Mouse (Mus musculus): ENCODE results near the gene Gm20388. TPM values are rescaled to one million over a fixed set of nuclear protein-coding genes. Genes with fewer than 3 reads are reported as not detected.

The Gm20388 gene
- polyA plus RNA-seq, 1 experiment from 2014 or later, result 7.4 TPM

DNA sequence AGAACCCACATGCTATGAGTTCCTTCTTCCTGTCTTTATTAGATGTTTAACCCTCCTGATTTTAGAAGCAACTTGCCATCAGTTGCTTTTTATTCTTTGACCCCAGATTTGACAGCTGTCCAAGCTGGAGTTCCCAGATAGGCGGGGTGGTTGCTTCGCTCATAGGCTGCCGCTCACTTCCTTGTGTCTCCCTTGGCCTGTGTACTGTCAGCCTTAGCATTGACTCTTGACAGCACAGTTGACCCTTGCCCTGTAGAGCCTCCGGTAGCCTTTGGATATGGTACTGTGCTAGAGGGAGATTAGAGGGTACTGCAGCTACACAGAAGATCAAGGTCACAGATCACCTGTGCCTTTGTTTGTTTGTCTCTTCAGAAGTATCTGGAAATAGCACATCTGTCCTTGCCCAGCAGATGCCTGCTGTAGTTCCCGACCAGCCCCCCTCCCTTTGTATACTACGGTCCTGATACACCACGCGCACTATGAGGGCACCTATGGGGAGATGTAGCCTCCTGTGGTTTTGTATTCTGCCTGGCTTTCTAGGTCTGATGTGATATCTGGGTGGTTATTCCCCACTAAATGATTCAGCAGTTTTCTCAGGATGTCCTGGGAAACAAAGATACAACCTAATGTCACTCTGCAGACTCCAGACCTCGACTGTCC lies 2494.6 kb downstream of the Gm20388 start:
- 87% methylated on average over 9 of the region's 9 CpGs for WGBS
- H3K9ac ChIP-seq, result no peak overlapping the region
- no peaks in the 10 kb centered on the region for H3K4me1 ChIP-seq
- H3K9me3 ChIP-seq (replicated peaks), result no peaks in the 10 kb centered on the region
- H3K36me3 ChIP-seq, result peaks cover 100% of the 10 kb centered on the region
- H3K4me2 ChIP-seq, result no peak overlapping the region
- no peak overlapping the region for H3K4me3 ChIP-seq (replicated peaks)
- no peak overlapping the region for H3K27ac ChIP-seq
- H3K27me3 ChIP-seq, result no peaks in the 10 kb centered on the region
- no peak for ATAC-seq (replicated peaks; ENCODE audit: low FRiP score)

DNA sequence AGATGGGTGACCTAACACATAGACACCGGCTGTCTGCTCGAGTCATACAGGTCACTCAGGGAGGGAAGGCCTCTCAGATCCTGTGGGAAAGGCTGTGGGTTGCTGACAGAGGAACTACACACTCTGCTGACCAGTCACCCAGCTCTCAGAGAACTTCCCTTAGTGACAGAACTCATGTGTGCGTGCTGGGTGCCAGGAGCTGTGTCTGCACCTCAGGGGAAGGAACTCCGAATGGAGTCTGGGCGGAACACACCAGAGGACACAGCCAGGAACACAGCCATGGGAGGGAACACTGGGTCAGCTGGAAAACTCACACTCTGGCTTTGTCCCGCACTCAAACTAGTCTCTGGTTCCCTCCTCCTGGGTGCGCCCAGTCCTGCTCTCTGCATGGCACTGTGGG lies 2497.0 kb downstream of the Gm20388 start:
- no peak overlapping the region for H3K4me3 ChIP-seq (replicated peaks)
- H3K27ac ChIP-seq, result no peak overlapping the region
- no peaks in the 10 kb centered on the region for H3K9me3 ChIP-seq (replicated peaks)
- no peak for ATAC-seq (replicated peaks; ENCODE audit: low FRiP score)
- H3K36me3 ChIP-seq, result peaks cover 100% of the 10 kb centered on the region
- H3K4me1 ChIP-seq, result no peaks in the 10 kb centered on the region
- 88% methylated on average over 7 of the region's 7 CpGs for whole genome bisulfite sequencing
- H3K27me3 ChIP-seq, result no peaks in the 10 kb centered on the region
- H3K9ac ChIP-seq, result no peak overlapping the region
- H3K4me2 ChIP-seq, result no peak overlapping the region

DNA sequence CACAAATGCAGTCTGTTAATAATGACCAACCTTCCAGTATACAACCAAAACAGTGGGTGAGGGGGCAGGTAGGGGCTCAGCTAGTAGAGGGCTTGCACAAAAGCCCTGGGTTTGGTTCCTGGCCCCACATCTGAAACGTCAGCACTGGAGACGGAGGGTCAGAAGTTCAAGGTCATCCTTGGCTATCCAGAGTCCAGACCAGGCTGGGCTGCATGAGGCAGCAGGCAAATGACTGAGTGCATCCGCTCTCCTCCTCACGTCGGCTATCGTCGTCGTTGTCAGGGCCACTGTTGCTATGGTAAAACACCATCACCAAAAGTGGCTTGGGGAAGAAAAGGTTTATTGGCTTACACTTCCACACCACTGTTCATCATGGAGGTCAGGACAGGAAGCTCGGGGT lies 2503.7 kb downstream of the Gm20388 start:
- Histone ChIP-seq H3K27ac (no peak overlapping the region), H3K4me2 (no peak overlapping the region), H3K9ac (no peak overlapping the region), H3K36me3 (peaks cover 98% of the 10 kb centered on the region), H3K4me1 (no peaks in the 10 kb centered on the region), H3K27me3 (no peaks in the 10 kb centered on the region), H3K4me3 (replicated peaks) (no peak overlapping the region), H3K9me3 (replicated peaks) (no peaks in the 10 kb centered on the region)
- ATAC-seq (replicated peaks; ENCODE audit: low FRiP score), result no peak
- WGBS, result 85% methylated on average over 9 of the region's 9 CpGs

DNA sequence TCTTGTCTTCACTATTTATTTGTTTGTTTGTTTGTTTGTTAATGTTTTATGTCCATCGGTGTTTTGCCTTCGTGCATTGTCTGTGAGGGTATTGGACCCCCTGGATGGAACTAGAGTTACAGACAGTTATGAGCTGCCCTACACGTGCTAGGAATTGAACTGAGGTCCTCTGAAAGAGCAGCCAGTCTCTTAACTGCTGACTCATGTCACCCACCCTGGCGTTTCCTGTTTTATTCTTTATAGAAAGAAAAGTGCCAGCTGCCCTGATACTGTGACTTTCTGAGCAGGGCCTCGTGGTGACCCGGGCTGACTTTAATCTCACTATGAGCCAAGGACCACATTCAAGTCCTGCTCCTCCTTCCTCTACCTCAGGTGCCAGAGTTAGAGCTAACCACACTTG lies 2504.9 kb downstream of the Gm20388 start:
- ATAC-seq (replicated peaks; ENCODE audit: low FRiP score), result no peak
- 90% methylated on average over 6 of the region's 6 CpGs for WGBS

DNA sequence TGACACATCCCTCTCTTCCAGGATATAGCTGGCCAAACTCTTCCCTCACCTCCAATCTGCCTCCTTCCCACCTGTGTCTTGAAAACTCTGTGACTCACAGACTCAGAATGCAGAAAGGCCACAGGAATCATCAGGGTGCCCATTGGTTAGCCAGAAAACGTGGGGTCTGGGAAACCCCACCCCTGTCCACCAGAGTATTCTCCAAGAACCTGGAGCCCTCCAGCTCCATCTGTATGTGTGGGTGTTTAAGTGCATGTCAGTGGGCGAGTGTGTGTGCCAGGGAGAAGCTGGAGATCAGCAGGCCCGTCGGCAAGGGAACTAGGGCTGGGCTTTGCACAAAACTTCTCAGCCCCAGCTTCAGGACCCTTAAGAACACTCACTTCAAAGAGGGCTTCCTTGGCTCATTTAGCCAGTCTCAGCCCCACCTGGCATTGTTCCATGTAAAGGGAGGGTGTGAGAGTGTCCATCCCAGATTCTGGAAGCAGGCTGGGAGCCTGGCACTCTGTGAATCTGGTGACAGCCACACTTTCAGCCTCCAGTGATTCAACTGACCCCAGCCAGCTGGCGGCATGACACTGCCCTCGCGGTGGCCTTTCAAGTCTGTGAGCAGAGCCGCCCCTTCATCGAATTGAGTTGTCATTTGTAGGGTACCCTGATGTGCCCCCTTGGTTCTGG lies 2509.4 kb downstream of the Gm20388 start:
- 65% methylated on average over 9 of the region's 9 CpGs for WGBS
- Histone ChIP-seq H3K9me3 (replicated peaks) (no peaks in the 10 kb centered on the region), H3K4me2 (no peak overlapping the region), H3K9ac (no peak overlapping the region), H3K27me3 (no peaks in the 10 kb centered on the region), H3K36me3 (peaks cover 41% of the 10 kb centered on the region), H3K4me3 (replicated peaks) (no peak overlapping the region), H3K4me1 (peaks cover 18% of the 10 kb centered on the region), H3K27ac (no peak overlapping the region)
- ATAC-seq (replicated peaks; ENCODE audit: low FRiP score), result no peak

More for the DNA sequence above, 2504.9 kb downstream of the Gm20388 start:
- H3K27me3 ChIP-seq, result no peaks in the 10 kb centered on the region
- H3K4me3 ChIP-seq (replicated peaks), result no peak overlapping the region
- H3K27ac ChIP-seq, result no peak overlapping the region
- H3K36me3 ChIP-seq, result peaks cover 85% of the 10 kb centered on the region
- no peak overlapping the region for H3K9ac ChIP-seq
- H3K9me3 ChIP-seq (replicated peaks), result no peaks in the 10 kb centered on the region
- H3K4me1 ChIP-seq, result no peaks in the 10 kb centered on the region
- H3K4me2 ChIP-seq, result no peak overlapping the region

DNA sequence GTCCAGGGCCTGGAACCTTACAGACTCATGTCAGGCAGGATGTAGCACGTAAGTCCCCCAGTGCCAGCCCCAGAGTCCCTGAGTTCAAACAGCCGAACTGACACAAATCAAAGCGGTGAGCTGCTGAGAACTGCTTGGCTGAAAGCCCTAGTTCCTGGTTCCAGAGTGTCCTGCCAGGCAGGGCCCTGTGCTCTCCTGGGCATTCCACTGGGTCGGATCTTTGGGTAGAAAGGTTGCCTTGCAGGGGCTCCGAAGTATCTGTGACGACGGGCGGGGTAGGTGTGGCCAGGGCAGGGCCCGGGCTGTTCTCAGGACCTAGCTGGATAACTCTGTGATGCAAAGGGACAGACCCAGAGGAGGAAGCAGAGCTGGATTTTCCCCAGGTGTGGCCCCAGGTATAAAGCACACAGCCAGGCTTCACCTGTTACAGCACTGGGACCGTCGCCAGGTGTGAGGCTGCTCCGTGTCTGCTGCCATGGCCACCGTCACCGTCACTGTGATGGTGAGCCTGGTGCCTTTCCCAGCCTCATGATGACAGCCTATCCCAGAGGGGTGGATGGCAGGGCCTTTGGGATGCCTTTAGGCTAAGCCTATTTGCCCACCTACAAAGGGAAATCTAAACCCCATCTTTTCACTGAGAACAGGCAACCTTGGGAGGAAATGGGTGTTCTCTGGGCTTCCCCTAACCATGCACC lies 2510.9 kb downstream of the Gm20388 start, which contains the start of gene Il17c:
Il17c (plus strand) TSS at position 645 of the 695 bp plus-strand sequence.
- no peak for ATAC-seq (replicated peaks; ENCODE audit: low FRiP score)
- WGBS, result 82% methylated on average over 14 of the region's 14 CpGs

DNA sequence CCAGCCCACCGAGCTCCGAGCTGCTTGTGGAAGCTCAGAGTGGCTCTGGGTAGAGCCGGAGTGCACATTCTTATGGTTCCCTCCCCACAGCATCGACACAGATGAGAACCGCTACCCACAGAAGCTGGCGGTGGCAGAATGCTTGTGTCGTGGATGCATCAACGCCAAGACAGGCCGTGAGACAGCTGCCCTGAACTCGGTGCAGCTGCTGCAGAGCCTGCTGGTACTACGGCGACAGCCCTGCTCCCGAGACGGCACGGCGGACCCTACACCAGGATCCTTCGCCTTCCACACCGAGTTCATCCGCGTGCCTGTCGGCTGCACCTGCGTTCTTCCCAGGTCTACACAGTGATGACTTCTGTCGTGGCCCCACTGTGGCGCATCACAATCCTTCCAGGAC lies 2512.6 kb downstream of the Gm20388 start:
- Histone ChIP-seq H3K4me2 (no peak overlapping the region), H3K36me3 (peaks cover 22% of the 10 kb centered on the region), H3K27me3 (no peaks in the 10 kb centered on the region), H3K4me3 (replicated peaks) (no peak overlapping the region), H3K4me1 (peaks cover 18% of the 10 kb centered on the region), H3K27ac (0 out of 2 replicates have a peak overlapping the region, but pooled peaks have one; percentile 23), H3K9me3 (replicated peaks) (no peaks in the 10 kb centered on the region), H3K9ac (no peak overlapping the region)
- ATAC-seq (replicated peaks; ENCODE audit: low FRiP score), result no peak
- 87% methylated on average over 24 of the region's 24 CpGs for WGBS

More for the DNA sequence above, 2510.9 kb downstream of the Gm20388 start, which contains the start of gene Il17c:
- peaks cover 38% of the 10 kb centered on the region for H3K36me3 ChIP-seq
- no peak within 1 kb of the TSS for H3K9ac ChIP-seq
- H3K9me3 ChIP-seq (replicated peaks), result no peaks in the 10 kb centered on the region
- H3K27ac ChIP-seq, result no peak within 1 kb of the TSS
- peaks cover 18% of the 10 kb centered on the region for H3K4me1 ChIP-seq
- H3K4me2 ChIP-seq, result no peak within 1 kb of the TSS
- no peak within 1 kb of the TSS for H3K4me3 ChIP-seq (replicated peaks)
- H3K27me3 ChIP-seq, result no peaks in the 10 kb centered on the region

DNA sequence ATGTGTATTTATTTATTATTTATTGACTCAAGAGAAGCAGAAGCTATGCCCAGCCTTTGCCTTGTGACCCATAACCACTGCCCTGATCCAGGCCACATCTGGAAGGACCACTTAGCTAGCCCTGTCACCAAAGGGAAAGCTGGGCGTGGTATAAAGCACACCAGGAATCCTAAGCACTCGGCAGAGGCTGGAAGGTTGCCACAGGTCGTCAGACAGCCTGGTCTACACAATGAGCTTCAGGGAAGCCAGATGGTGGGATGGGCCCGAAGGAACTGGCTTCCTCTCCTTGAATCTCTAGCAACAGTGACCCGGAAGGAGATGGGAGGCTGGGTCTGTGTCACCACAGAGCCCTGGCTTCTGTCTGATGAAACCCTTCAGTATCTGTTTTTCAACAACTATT lies 2513.0 kb downstream of the Gm20388 start:
- H3K27me3 ChIP-seq, result no peaks in the 10 kb centered on the region
- no peaks in the 10 kb centered on the region for H3K9me3 ChIP-seq (replicated peaks)
- no peak for ATAC-seq (replicated peaks; ENCODE audit: low FRiP score)
- H3K4me3 ChIP-seq (replicated peaks), result no peak overlapping the region
- H3K4me1 ChIP-seq, result peaks cover 18% of the 10 kb centered on the region
- no peak overlapping the region for H3K9ac ChIP-seq
- H3K27ac ChIP-seq, result 0 out of 2 replicates have a peak overlapping the region, but pooled peaks have one; percentile 23
- peaks cover 18% of the 10 kb centered on the region for H3K36me3 ChIP-seq
- WGBS, result 35% methylated on average over 5 of the region's 5 CpGs
- H3K4me2 ChIP-seq, result no peak overlapping the region

DNA sequence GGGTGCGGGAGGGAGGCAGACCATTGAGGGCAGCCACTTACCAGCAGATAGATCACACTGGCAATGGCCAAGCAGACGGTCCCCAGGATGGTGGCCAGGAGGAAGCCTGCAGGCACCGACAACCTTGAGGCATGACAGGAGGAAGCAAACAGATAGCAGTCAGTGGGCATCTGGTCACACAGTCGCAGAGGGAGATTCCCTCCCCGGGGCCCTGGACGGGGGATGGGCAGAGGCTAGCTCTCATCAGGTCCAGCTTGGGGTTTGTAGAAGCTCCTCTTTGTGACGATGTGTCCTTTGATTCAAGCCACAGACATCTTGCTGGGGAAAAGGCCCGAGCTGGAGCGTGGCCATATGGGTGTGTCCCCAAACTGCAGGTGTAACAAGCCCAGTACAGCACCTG lies 2515.5 kb downstream of the Gm20388 start:
- Histone ChIP-seq H3K27me3 (no peaks in the 10 kb centered on the region), H3K9me3 (replicated peaks) (no peaks in the 10 kb centered on the region), H3K9ac (no peak overlapping the region), H3K4me1 (peaks cover 35% of the 10 kb centered on the region), H3K36me3 (peaks cover 12% of the 10 kb centered on the region), H3K4me3 (replicated peaks) (no peak overlapping the region), H3K27ac (no peak overlapping the region), H3K4me2 (no peak overlapping the region)
- no peak for ATAC-seq (replicated peaks; ENCODE audit: low FRiP score)
- 84% methylated on average over 9 of the region's 9 CpGs for WGBS

DNA sequence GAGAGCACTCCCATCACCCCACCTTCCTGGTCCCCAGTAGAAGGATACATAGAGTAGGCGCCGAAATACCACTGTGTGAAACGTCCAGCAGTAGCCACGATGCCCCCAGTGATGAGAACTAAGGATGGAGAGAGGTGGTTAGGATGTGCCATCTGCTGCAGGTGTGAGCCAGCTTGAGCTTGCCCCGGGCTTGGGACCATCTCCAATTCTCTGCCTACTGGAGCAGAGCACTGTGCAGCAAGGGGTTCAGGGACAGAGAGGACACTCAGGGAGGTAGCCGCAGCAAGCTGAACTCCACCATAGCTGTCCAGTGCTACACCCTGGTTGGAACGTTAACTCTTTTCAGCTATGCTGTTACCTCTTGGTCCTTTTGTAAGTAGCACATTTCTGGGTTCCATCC lies 2517.0 kb downstream of the Gm20388 start:
- Histone ChIP-seq H3K9ac (no peak overlapping the region), H3K4me1 (peaks cover 49% of the 10 kb centered on the region), H3K27ac (no peak overlapping the region), H3K27me3 (no peaks in the 10 kb centered on the region), H3K36me3 (peaks cover 12% of the 10 kb centered on the region), H3K4me2 (no peak overlapping the region), H3K4me3 (replicated peaks) (no peak overlapping the region), H3K9me3 (replicated peaks) (no peaks in the 10 kb centered on the region)
- no peak for ATAC-seq (replicated peaks; ENCODE audit: low FRiP score)
- 92% methylated on average over 7 of the region's 7 CpGs for WGBS

DNA sequence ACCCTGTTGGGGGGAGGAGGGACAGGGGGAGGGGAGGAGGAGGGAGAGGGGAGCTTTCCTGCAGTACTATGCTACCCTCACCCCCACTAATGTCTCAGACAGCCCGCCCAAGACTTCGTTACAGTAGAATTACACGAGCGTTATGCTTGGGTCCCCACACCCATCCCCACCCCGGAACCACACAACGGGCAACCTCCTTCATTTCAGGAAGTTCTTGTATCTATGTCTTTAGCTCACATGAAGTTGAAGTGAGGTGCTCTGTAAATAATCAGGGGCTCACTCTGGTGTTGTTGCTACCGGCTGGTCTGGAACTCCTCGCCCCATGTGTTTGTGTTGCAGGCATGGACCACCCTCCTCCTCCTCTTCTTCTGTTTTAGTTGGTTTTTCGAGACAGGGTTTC lies 2517.5 kb downstream of the Gm20388 start:
- Histone ChIP-seq H3K36me3 (peaks cover 12% of the 10 kb centered on the region), H3K9me3 (replicated peaks) (no peaks in the 10 kb centered on the region), H3K27ac (no peak overlapping the region), H3K4me2 (no peak overlapping the region), H3K4me3 (replicated peaks) (no peak overlapping the region), H3K27me3 (no peaks in the 10 kb centered on the region), H3K9ac (no peak overlapping the region), H3K4me1 (peaks cover 54% of the 10 kb centered on the region)
- ATAC-seq (replicated peaks; ENCODE audit: low FRiP score), result no peak
- 83% methylated on average over 9 of the region's 9 CpGs for WGBS

DNA sequence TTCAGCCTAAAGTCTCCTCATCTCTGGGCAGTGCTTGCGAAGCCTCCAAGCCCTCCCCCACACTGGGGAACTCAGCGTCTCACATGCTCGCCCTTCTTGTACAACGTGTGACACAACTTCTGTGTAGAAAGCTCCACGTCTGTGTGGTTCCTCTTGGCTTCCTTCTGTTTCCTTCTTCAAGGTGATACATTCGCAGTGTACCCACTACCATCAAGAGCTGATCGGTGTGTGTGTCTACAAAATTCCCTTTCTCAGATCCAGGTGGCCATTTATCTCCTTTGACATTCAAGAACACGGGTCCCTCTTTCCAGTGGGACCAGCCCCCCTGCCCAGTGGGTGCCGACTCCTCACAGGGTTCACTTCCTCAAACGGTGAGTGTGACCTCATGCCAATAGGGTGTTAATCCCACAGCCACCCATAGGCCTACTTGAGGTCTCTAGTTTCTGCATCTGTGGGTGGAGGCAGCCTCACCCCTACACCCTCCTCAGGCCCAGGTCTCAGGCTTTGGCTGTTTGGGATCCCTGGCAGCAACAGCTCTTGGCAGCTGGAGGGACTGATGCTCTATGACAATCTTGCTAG lies 2519.5 kb downstream of the Gm20388 start:
- H3K4me3 ChIP-seq (replicated peaks), result no peak overlapping the region
- H3K27me3 ChIP-seq, result no peaks in the 10 kb centered on the region
- no peaks in the 10 kb centered on the region for H3K9me3 ChIP-seq (replicated peaks)
- H3K4me1 ChIP-seq, result peaks cover 41% of the 10 kb centered on the region
- H3K4me2 ChIP-seq, result no peak overlapping the region
- 0 out of 2 replicates have a peak, but pooled peaks have one; percentile 2 for ATAC-seq (replicated peaks; ENCODE audit: low FRiP score)
- 68% methylated on average over 10 of the region's 10 CpGs for WGBS
- peaks cover 25% of the 10 kb centered on the region for H3K36me3 ChIP-seq
- H3K27ac ChIP-seq, result peak overlapping the region; percentile 82
- H3K9ac ChIP-seq, result no peak overlapping the region
